Mouse (Mus musculus): ENCODE results near the gene Rab3a.

The Rab3a gene

GRCm38 (mm10) chr8:70741661-70742060 is 12.8 kb upstream of the Rab3a start:
- in situ Hi-C loops (cut with MboI), result no loop called here

- in situ Hi-C loops (cut with MboI), result no loop called here
Observed at GRCm38 (mm10) chr8:70742176-70742575, 12.3 kb upstream of the Rab3a start.

GRCm38 (mm10) chr8:70742981-70743655 is 11.4 kb upstream of the Rab3a start:
- in situ Hi-C loops (cut with MboI), result no loop called here

GRCm38 (mm10) chr8:70743656-70744590 is 10.6 kb upstream of the Rab3a start:
- in situ Hi-C loops (cut with MboI), result no loop called here

GRCm38 (mm10) chr8:70744806-70745205 is 9.7 kb upstream of the Rab3a start:
- in situ Hi-C loops (cut with MboI), result no loop called here

- in situ Hi-C loops (cut with MboI), result no loop called here
Observed at GRCm38 (mm10) chr8:70745691-70746220, 8.7 kb upstream of the Rab3a start.

GRCm38 (mm10) chr8:70746676-70747075 is 7.8 kb upstream of the Rab3a start:
- in situ Hi-C loops (cut with MboI), result no loop called here

GRCm38 (mm10) chr8:70747211-70747890 is 7.1 kb upstream of the Rab3a start:
- in situ Hi-C loops (cut with MboI), result no loop called here

GRCm38 (mm10) chr8:70748246-70749096 is 6.0 kb upstream of the Rab3a start:
- in situ Hi-C loops (cut with MboI), result no loop called here

- in situ Hi-C loops (cut with MboI), result no loop called here
Observed at GRCm38 (mm10) chr8:70749097-70749674, 5.3 kb upstream of the Rab3a start.

- in situ Hi-C loops (cut with MboI), result loop anchor here (5.0 kb wide), 1 partner anchor 33 kb away; the partner anchor contains the start of gene Gm3336
Observed at GRCm38 (mm10) chr8:70750128-70750680, 4.3 kb upstream of the Rab3a start.

- in situ Hi-C loops (cut with MboI), result loop anchor here (5.0 kb wide), 1 partner anchor 35 kb away; the partner anchor contains the start of gene Gm3336
Observed at GRCm38 (mm10) chr8:70752000-70752764, 2.3 kb upstream of the Rab3a start.

- in situ Hi-C loops (cut with MboI), result loop anchor here (5.0 kb wide), 1 partner anchor 36 kb away; the partner anchor contains the start of gene Gm3336
Observed at GRCm38 (mm10) chr8:70753151-70753550, 1.3 kb upstream of the Rab3a start.

- in situ Hi-C loops (cut with MboI), result loop anchor here (5.0 kb wide), 1 partner anchor 38 kb away; the partner anchor contains the start of gene Gm3336
Observed at GRCm38 (mm10) chr8:70754871-70755660, 587 bp downstream of the Rab3a start.

- in situ Hi-C loops (cut with MboI), result no loop called here
Observed at GRCm38 (mm10) chr8:70755661-70756475, 1.4 kb downstream of the Rab3a start.

GRCm38 (mm10) chr8:70756476-70757040 is 2.1 kb downstream of the Rab3a start:
- in situ Hi-C loops (cut with MboI), result no loop called here

Data from mature B cell (primary cell).